Mouse (Mus musculus): ENCODE data around the gene Isca2. TPM values are rescaled to one million over a fixed set of nuclear protein-coding genes. Genes with fewer than 3 reads are reported as not detected.

The Isca2 gene
- total and polyA plus RNA-seq, 2 experiments from 2014 or later: 109 to 159 TPM

- ATAC-seq (ENCODE audit: insufficient read depth, low read depth) (no peak), DNase-seq (ENCODE audit: low spot score) (no peak)
- H3K4me3 ChIP-seq (ENCODE audit: low read depth, low read length): no peak overlapping the region
- 73% methylated on average over 7 of the region's 7 CpGs for WGBS
- peaks cover 36% of the 10 kb centered on the region for H3K36me3 ChIP-seq (replicated peaks; ENCODE audit: control insufficient read depth, insufficient read depth, low read length)
- peaks cover 12% of the 10 kb centered on the region; the same call in 1 of the 2 replicates for H3K4me1 ChIP-seq (ENCODE audit: control insufficient read depth, insufficient read depth)
- H3K9ac ChIP-seq (replicated peaks; ENCODE audit: low read depth, low read length): no peak overlapping the region
- H3K27me3 ChIP-seq (ENCODE audit: control insufficient read depth, insufficient read depth, low read length): no peaks in the 10 kb centered on the region
- no peak overlapping the region for H3K4me2 ChIP-seq (ENCODE audit: low read depth, low read length)
- no peak overlapping the region for H3K27ac ChIP-seq (ENCODE audit: low read depth)
- TF ChIP-seq EP300 (IDR thresholded peaks at IDR 0.05; ENCODE audit: low read depth): no peak
- no peak for TF ChIP-seq CTCF (IDR thresholded peaks at IDR 0.05; ENCODE audit: low read depth)
- no peaks in the 10 kb centered on the region for H3K9me3 ChIP-seq (replicated peaks; ENCODE audit: control insufficient read depth, low read length)
Observed at GRCm38 (mm10) chr12:84764756-84765155, 8.3 kb upstream of the Isca2 start.

DNA sequence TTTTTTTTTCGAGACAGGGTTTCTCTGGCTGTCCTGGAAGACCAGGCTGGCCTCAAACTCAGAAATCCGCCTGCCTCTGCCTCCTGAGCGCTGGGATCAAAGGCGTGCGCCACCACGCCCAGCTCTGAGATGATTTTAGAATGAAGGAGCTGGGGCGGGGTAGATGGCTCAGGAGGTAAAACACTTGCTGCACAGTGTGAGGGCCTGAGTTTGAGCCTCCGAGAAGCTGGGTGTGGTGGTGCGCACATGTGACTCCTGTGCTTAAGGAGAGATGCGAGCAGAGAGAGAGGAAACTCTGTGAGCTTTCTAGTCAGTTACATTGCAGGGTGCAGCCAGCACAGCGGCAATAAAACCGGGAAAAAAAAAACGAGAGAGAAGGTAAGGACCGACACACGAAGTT lies 7.5 kb upstream of the Isca2 start:
- DNase-seq (ENCODE audit: low spot score) (no peak), ATAC-seq (ENCODE audit: insufficient read depth, low read depth) (no peak)
- no peak overlapping the region for H3K9ac ChIP-seq (replicated peaks; ENCODE audit: low read depth, low read length)
- TF ChIP-seq EP300 (IDR thresholded peaks at IDR 0.05; ENCODE audit: low read depth): no peak
- TF ChIP-seq CTCF (IDR thresholded peaks at IDR 0.05; ENCODE audit: low read depth): no peak
- no peak overlapping the region for H3K4me3 ChIP-seq (ENCODE audit: low read depth, low read length)
- no peak overlapping the region for H3K4me2 ChIP-seq (ENCODE audit: low read depth, low read length)
- WGBS: 90% methylated on average over 15 of the region's 15 CpGs
- H3K27me3 ChIP-seq (ENCODE audit: control insufficient read depth, insufficient read depth, low read length): no peaks in the 10 kb centered on the region
- H3K4me1 ChIP-seq (ENCODE audit: control insufficient read depth, insufficient read depth): peaks cover 12% of the 10 kb centered on the region; the same call in 1 of the 2 replicates
- H3K9me3 ChIP-seq (replicated peaks; ENCODE audit: control insufficient read depth, low read length): no peaks in the 10 kb centered on the region
- H3K27ac ChIP-seq (ENCODE audit: low read depth): no peak overlapping the region
- peaks cover 34% of the 10 kb centered on the region for H3K36me3 ChIP-seq (replicated peaks; ENCODE audit: control insufficient read depth, insufficient read depth, low read length)

DNA sequence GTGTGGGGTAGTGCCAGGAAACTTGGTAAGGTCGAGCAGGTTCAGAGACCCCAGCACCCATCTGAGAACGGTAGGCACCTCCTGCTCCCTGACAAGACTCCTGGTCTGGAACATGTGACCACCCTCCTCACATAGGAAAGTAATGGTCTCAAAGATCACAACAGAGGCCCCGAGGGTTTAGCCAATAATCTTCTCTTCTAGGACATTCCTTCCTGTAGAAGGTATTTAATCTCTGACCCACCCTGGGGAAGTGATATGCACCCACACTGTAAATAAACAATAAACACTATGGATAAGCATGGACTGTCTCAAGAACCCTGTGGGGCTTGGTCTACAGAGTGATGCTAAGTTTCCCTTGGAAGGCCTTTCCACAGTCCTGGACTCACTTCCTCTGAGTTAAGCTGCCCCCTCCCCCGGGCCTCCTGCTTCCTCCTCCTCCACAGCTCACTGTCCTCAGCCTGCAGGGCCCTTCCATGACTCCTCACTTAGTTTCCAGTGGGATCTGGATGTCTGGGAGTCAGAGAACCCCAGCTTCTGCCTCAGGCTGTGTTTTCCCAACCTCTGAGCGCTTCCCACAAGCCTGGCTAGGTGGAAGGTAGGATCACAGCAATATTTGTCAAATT lies 6.8 kb upstream of the Isca2 start:
- TF ChIP-seq CTCF (IDR thresholded peaks at IDR 0.05; ENCODE audit: low read depth) (no peak), EP300 (IDR thresholded peaks at IDR 0.05; ENCODE audit: low read depth) (no peak)
- Histone ChIP-seq H3K27me3 (ENCODE audit: control insufficient read depth, insufficient read depth, low read length) (no peaks in the 10 kb centered on the region), H3K4me2 (ENCODE audit: low read depth, low read length) (no peak overlapping the region), H3K9me3 (replicated peaks; ENCODE audit: control insufficient read depth, low read length) (no peaks in the 10 kb centered on the region), H3K27ac (ENCODE audit: low read depth) (peak overlapping the region; percentile 15; the same call in 1 of the 2 replicates), H3K4me3 (ENCODE audit: low read depth, low read length) (no peak overlapping the region), H3K4me1 (ENCODE audit: control insufficient read depth, insufficient read depth) (peaks cover 10% of the 10 kb centered on the region; the same call in 1 of the 2 replicates), H3K36me3 (replicated peaks; ENCODE audit: control insufficient read depth, insufficient read depth, low read length) (peaks cover 33% of the 10 kb centered on the region), H3K9ac (replicated peaks; ENCODE audit: low read depth, low read length) (no peak overlapping the region)
- DNase-seq (ENCODE audit: low spot score) (peak; percentile 36), ATAC-seq (ENCODE audit: insufficient read depth, low read depth) (0 out of 2 replicates have a peak, but pooled peaks have one; percentile 45)
- 59% methylated on average over 5 of the region's 5 CpGs for WGBS

DNA sequence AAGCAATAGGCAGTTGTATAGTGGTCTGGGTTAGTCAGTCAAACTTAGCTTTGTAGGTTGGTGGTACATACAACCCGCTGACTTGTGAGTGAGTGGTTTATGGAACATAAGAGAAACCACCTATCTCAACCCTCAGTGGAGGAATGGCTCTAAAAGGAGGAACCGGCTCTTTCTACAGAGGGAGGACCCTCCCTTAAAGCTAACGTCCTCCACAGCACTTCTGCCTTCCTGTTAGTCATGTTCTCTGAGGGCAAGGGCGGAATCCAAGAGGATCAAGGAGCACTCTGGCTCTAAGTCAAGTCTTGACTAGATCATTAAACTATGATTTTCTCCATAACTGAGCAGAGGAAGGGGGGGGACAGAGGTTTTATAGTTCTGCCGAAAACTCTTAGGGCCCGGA lies 5.5 kb upstream of the Isca2 start:
- 84% methylated on average over 6 of the region's 6 CpGs for WGBS
- TF ChIP-seq CTCF (IDR thresholded peaks at IDR 0.05; ENCODE audit: low read depth) (no peak), EP300 (IDR thresholded peaks at IDR 0.05; ENCODE audit: low read depth) (no peak)
- Histone ChIP-seq H3K36me3 (replicated peaks; ENCODE audit: control insufficient read depth, insufficient read depth, low read length) (peaks cover 33% of the 10 kb centered on the region), H3K4me2 (ENCODE audit: low read depth, low read length) (no peak overlapping the region), H3K4me1 (ENCODE audit: control insufficient read depth, insufficient read depth) (peaks cover 15% of the 10 kb centered on the region), H3K9ac (replicated peaks; ENCODE audit: low read depth, low read length) (no peak overlapping the region), H3K27me3 (ENCODE audit: control insufficient read depth, insufficient read depth, low read length) (no peaks in the 10 kb centered on the region), H3K4me3 (ENCODE audit: low read depth, low read length) (no peak overlapping the region), H3K9me3 (replicated peaks; ENCODE audit: control insufficient read depth, low read length) (no peaks in the 10 kb centered on the region), H3K27ac (ENCODE audit: low read depth) (no peak overlapping the region)
- no peak for DNase-seq (ENCODE audit: low spot score)
- ATAC-seq (ENCODE audit: insufficient read depth, low read depth): no peak

DNA sequence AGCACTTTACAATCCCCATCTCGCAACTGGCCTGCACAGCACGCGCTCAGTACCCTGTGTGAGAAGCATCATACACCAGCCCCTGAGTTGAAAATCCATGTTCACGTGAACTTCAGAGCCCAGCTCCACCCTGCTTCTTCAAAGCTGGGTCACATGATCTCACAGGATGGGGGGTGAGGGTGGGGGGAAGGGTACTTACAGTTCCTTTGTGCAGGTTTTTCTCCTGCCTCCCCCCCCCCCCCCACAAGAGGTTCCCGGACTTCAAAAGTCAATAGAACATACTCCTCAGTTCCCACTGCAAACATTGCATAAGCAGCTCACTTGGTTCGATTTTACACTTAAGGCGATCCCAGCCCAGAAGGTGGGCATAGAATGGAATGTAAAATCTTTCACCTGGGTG lies 3.4 kb upstream of the Isca2 start:
- Histone ChIP-seq H3K4me1 (ENCODE audit: control insufficient read depth, insufficient read depth) (peaks cover 19% of the 10 kb centered on the region), H3K27ac (ENCODE audit: low read depth) (no peak overlapping the region), H3K4me2 (ENCODE audit: low read depth, low read length) (no peak overlapping the region), H3K9ac (replicated peaks; ENCODE audit: low read depth, low read length) (no peak overlapping the region), H3K9me3 (replicated peaks; ENCODE audit: control insufficient read depth, low read length) (no peaks in the 10 kb centered on the region), H3K27me3 (ENCODE audit: control insufficient read depth, insufficient read depth, low read length) (no peaks in the 10 kb centered on the region), H3K36me3 (replicated peaks; ENCODE audit: control insufficient read depth, insufficient read depth, low read length) (peaks cover 15% of the 10 kb centered on the region), H3K4me3 (ENCODE audit: low read depth, low read length) (no peak overlapping the region)
- TF ChIP-seq CTCF (IDR thresholded peaks at IDR 0.05; ENCODE audit: low read depth): no peak
- no peak for TF ChIP-seq EP300 (IDR thresholded peaks at IDR 0.05; ENCODE audit: low read depth)
- WGBS: 85% methylated on average over 7 of the region's 7 CpGs
- DNase-seq (ENCODE audit: low spot score): no peak
- ATAC-seq (ENCODE audit: insufficient read depth, low read depth): no peak

Measured in heart, postnatal 0 days (tissue).